Mouse (Mus musculus) myocyte (in vitro differentiated cells): ENCODE measurements around the gene Stx3.

Source experiments
- CEBPB ChIP-seq: IDR thresholded peaks from 2 replicates; pipeline ENCODE4 v1.6.1; 2011; ENCODE audit warnings: mild to moderate bottlenecking, moderate library complexity; ENCODE audit not compliant: poor library complexity, insufficient read depth, severe bottlenecking
- POLR2A ChIP-seq: IDR thresholded peaks from one replicate; pipeline ENCODE4 v1.6.1; 2011; ENCODE audit warnings: low read depth, mild to moderate bottlenecking, control low read depth, moderate library complexity; ENCODE audit not compliant: insufficient read length
- POLR2AphosphoS2 ChIP-seq: IDR thresholded peaks from one replicate; pipeline ENCODE4 v1.6.1; 2011; ENCODE audit warnings: low read depth, control low read depth; ENCODE audit not compliant: insufficient read length
- TCF12 ChIP-seq: IDR thresholded peaks from one replicate; pipeline ENCODE4 v1.6.1; 2011; ENCODE audit warnings: mild to moderate bottlenecking, control low read depth; ENCODE audit not compliant: poor library complexity, insufficient read depth, severe bottlenecking

DNA sequence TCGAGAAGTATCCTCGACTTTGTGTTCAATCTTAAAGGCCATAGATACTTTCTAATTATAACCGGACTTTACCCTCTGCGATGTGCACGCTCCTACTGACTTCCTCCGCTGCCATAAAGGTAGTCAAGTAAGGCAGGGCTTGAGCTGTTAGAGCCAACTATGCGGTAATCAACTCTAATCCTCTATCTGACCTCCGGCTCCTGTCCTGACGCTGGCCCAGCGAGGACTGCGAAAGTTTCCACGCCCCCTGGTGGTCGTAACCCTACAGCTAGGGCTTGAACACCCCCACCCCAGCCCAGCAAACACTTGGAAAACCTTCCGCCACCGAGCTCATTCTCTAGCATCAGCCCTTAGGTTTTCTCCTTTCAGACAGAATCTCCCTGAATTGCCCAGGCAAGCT lies 597 bp upstream of the Stx3 start:
- TF ChIP-seq POLR2A, result no peak
- no peak for TF ChIP-seq POLR2AphosphoS2
- TF ChIP-seq TCF12, result no peak
- TF ChIP-seq CEBPB, result no peak
